Mouse (Mus musculus) kidney, adult 8-10 months (tissue): ENCODE measurements around the gene Hsd17b2.

Source experiments
- DNase-seq, 2 experiments: peaks; one replicate each; pipeline ENCODE4 v3.0.0; 2022

The Hsd17b2 gene

DNA sequence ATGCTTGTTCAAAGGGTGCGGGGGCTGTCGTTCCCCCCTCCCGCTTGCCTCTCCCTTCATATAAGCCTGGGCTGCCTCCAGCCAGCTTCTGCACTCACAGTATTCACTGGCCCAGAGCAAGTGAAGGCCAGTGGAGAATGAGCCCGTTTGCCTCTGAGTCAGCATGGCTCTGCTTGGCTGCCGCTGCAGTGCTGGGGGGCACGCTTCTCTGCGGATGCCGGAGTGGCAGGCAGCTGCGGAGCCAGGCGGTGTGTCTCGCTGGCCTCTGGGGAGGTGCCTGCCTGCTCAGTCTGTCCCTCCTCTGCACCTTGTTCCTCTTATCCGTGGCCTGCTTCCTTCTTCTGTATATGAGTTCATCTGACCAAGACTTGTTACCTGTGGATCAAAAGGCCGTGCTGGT, at the start of gene Hsd17b2:
Gene Hsd17b2, plus strand, starts transcription at position 46 of the 400 bp plus-strand sequence.
- peak; percentile 22 to 38 for DNase-seq

DNA sequence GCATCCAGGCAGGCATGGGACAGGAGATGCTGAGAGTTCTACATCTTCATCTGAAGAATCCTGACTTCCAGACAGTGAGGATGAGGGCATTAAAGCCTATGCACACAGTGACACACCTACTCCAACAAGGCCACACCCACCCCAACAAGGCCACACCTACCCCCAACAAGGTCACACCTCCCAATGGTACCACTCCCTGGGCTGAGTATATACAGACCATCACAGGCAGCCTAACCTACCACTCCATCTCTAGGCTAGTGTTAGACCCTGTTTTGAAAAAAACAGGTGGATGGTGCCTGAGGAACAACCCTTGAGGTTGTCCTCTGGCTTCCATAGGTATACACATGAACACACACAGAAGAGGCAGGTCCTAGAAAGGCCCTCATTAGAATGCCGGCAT, 49.4 kb upstream of the Hsd17b2 start:
- no peak for DNase-seq

DNA sequence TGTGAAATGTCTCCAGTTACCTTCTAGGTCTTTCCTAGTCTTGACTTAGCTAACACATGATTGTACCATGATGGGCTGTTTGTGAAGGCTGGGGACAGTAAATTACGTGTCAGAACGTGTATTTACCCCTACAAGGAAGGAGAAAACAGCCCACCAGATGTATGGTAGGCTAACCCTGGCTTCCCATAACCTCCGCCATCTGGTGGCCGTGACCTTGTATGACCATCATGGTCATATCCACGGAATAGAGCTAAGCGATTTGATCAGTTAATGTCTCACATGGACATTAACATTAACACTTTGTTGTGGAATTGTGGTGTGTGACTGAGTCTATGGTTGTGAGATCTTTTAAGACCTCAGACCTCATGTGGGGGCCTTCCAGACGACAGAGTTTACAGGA, 42.7 kb upstream of the Hsd17b2 start:
- no peak for DNase-seq

DNA sequence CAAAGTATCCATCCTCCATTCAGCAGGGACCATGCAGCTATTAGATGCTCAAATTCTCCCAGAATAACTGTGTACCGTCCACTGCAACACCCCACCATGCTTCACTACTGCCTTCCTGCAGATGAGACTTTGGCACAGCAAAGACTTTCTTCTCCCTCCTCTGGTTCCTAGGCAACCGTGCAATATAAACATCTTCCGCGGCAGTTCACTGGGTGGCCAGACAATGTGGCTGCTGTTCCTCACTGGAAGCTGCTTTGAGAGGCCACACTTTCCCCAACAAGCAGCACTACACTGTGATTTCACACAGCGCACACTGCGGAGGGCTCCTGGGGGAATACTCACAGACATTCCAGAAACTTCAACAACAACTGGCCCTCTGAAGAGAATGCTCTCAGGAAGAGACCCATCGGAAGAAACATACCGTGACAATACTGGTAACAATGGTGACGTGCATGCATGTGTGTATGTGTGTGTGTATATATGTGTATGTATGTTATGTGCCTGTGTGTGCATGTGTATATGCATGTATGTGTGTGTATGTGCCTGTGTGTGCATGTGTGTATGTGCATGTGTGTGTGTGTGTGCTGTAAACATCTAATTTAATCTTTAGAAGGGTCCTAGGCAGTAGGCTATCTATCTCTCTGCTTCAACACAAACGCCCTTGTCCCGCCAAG, 41.2 kb upstream of the Hsd17b2 start:
- no peak for DNase-seq

DNA sequence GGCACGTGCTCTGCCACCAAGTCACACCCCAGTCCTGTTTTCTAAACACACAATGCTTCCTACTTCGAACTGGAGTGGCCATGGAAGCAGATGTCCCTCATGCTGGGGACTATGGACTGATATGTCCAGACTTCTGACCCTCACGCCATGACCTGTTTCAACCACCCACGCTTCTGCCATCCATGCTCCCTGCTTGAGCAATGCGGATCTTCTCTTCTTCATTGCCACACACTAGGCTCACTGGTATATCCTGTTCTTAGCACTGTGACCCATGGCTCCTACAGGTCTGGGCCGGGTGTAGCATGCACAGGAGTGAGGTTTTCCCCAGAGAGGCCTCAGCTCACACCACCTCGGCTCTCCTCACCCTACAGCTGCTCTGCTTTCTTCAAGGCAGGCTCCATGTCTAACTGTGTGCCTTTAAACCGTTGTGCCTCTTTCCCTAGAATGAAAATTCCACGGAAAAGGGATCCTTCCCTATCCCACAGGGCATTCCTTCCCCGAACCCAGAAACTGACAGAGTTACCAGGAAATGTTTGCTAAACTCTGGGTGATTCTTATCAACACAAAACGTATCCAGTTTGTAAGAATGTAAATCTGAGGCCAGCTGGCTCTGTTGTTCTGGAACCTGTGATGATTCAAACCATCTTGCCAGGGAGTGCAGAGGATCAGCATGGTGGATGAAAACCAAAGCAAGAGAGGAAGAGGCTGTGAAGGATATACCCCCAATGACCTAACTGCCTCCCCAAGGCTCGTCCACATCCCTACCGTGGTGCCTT, 34.2 kb upstream of the Hsd17b2 start:
- no peak for DNase-seq

DNA sequence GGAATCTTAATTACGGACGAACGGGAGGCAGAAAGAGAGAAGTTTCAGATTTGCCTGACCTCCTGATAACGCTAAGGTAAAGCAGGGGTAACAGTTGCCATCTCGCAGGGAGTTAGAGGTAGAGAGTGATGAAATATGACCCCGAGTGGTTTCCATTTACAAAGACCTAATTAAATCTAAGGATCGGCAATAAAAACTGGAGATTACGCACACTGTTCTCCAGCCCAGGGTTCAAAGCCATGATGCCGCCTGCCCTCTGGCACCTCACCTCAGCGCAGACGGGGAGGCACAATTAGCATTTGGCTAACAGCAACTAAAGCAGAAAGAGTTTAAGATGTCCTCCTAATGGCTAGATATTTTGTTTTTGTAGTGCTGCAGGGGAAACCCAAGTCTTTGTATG, 31.2 kb upstream of the Hsd17b2 start:
- DNase-seq, result no peak

DNA sequence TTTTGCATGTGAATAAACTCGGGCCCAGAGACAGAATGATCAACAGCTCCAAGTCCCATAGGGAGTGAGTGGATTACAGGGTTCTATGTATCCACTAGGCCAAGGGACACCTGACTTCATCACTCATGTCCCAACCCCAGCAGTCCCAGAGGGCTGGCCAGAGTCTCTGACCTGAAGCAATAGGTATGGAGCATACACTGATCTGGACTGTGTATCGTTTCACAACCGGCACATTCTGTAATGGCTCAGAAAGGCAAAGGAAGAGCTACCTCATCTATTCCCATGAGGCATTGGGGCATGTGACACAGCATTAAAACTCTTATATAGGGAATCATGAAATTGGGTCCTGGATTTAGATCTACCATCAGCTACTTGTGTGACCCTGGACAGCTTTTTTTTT, 29.1 kb upstream of the Hsd17b2 start:
- DNase-seq, result no peak

DNA sequence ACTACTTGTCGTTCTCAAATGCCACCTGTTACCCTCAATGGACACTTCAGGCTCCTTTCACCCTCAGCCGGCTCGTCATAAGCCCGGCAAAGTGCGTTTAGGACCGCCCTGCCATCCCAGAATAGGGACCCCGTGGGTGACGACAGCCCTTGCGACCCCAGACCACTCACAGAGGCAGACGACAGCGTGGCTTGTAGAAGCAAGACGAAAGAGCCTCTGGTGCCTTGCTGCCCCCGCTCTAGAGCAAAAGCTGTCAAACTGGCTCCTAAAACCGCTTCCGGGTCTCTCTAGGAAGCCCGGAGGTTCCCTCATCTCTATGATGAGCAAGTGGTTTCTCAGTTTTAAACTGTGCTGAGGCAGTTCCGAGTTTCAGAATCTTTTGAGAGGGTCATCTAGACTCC, 28.3 kb upstream of the Hsd17b2 start, which contains the start of gene Sdr42e1:
Gene Sdr42e1, minus strand, starts transcription at position 260 of the 401 bp plus-strand sequence.
- DNase-seq, result peak; percentile 44 to 50

DNA sequence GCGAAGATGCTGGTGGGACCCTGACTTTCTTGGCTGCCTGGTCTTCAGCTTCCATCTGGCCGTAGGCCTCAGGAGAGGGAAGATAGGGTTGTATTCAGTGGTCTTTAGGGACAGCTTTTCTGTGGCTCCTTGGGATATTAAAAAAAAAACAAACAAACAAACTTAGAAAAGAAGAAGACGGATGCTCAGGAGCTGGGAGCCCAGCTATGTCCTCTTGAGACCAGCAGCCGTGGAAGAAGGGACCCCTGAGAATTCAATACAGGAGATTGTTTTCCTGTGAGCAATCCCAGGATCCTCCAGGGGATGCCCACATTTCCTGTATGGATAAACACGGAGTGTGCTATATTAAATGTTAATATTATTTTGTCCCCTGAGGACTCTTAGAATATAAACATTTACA, 26.5 kb upstream of the Hsd17b2 start:
- DNase-seq, result no peak

DNA sequence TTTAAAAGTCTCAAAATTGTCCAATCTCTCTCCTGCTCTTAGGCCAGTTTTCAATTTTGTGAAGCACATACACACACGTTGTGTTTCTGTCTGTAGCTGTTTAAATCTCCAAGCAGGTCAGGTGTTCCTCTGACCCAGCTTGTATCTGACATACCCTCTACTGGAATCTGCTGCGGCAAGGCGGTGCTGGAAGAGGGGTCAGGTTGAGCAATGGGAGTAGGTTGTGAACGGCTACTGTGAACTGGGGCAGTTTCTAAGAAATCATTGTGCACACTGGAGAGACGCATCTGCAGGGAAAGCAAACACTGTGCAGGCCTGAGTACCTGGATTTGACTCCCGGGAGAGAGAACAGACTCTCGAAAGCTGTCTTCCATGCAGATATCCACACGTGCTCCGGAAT, 25.2 kb upstream of the Hsd17b2 start:
- DNase-seq, result no peak

DNA sequence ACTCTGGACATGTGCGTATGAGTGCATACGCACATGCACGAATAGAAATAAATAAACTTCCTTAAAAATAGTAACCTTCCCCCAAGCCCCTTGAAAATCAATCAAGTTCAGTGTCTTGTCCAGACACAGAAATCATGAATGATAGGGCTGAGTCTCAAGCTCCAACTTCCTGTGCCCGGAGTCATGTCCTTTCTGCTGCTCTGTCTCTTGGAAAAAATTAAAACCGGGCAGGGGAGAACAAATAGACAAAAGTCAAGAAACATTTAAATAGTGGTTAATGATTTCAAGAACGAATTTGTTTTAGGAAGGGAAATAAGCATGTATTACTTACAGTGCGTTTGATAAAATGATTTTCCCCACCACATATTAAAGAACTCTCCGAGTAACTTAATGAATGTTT, 24.7 kb upstream of the Hsd17b2 start:
- DNase-seq, result no peak

DNA sequence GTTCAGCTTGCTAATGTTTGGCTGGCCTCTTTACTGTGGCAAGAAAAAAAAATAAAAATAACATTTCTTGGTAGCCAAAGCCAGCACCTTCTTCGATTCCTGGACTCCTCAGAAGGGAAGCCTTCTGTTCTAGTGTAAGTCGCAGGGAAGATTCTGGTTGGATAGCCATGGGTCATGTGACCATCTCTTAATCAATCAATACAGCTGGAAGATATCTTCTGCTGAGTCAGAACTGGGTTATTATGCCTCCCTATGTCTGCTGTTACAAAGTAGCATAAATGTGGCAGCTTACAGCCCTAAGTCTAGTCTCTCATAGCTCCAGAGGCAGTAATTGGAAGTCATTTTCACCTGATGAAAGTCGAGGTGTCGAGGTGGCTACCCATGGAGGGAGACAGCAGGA, 23.1 kb upstream of the Hsd17b2 start:
- DNase-seq, result no peak

DNA sequence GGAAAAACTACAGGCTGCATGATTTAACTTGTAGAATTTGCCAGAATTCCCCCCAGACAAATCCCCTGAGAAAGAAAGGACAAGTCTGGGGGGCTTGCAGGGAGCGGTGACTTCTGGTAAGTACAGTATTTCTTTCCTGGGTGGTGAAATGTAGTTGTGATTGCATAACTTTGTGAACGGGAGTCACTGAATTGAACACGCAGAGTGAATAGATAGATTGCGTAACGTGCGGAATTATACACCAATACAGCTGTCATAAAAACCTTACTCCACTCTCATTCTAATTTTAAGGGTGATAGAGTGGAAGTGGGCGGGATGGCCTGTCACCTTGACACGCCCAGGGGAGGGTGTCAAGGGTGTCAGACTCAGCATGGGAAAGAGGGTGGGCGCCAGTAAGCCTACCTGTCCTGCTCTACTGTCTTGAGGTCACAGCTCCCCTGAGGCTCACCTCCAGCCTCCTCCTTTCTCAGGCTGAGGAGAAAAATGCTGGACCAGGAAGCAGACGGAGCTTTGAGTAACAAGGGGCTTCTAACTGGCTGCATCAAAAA, 17.7 kb upstream of the Hsd17b2 start:
- no peak for DNase-seq

DNA sequence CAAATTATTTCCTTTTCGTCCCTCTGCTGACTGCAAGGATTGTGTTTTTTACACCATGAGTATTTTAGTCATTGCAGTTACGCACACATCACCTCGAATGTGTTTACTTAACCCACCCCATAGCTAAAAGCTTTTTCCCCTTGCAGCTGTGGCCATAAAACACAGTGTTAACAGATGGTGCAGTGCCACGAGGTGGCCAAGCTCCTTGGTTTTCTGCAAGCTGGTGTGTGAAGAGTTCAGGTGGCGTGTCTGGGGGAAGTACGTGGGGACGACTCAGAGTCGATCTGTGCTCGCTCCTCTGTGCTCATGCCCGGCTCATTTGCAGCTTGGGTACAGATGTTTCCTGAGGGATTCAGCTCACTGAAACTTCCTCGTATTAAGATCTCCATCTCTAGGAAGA, 17.2 kb upstream of the Hsd17b2 start:
- DNase-seq, result no peak

DNA sequence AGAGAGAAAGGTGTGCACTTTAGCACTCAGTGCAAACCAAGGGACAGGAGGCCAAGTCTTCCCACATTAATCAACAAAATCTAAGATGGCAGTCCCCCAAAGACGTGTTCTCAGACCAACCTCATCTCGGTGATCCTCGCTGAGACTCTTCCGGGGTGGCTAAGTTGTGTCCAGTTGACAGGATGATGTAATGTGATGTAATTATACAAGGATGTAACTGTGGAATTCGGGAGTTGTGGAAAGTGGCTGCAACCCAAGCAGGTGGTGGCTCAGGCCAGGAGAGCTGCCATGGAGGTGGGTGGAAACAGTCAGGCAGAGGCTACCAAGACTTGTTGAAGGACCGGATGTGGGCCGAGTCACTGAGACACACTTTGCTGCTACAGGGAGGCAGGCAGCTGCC, 13.8 kb upstream of the Hsd17b2 start:
- DNase-seq, result no peak

DNA sequence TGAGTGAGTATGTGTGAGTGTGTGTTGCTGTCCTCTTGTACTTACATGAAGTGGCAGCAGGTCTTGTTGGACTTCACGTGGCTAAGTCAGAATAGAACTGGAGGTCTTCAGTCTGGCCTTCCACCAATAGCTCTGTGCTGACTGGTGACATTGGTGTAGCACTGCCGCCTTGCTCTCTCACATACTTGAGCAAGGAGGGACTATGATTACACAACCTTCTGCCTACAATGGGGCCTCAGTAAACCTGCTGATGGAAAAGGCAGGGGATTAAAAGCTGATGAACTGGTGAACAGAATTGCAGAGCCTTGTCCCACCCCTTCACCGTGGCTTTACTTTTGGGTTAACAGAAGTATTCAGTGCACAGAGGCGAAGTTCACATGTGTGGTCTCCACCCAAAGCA, 9.6 kb upstream of the Hsd17b2 start:
- DNase-seq, result no peak

DNA sequence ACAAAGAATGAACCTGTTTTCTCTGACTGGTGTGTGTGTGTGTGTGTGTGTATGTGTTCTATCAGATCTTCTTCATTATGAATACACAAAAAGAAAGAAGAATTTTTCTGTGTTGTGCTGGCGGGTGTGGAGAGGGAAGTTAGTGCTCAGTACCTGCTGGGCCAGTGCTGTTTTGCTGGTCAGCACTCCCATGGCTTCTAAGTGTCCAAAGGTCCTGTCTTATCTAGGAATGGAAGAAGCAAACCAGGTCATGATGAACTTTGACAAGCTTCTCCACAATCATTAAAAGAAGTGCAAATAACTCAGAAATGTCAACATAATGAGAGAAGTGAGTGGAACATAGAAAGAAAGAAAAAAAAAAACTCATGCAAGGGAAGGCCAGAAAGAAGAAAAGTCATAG, 6.1 kb upstream of the Hsd17b2 start:
- no peak for DNase-seq

DNA sequence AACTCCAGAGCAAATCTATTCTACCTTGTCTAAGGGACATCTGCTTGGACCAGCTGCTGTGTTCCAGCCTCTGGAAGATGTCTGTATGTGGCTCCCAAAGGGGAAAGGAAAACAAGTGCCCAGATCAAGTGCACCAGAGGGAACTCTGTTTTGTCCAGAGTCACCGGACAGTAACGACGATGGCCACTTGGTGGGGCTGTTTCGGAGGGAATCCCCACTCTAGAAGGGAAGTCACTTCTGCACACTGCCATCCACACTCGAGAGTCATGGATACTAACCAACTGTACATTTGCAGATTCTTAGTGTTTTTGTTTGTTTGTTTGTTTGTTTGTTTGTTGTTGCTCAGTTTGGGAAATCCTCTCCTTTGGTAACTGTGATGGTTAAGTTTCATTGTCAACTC, 4.5 kb upstream of the Hsd17b2 start:
- peak in 1 of 2 experiments; percentile 62 for DNase-seq

DNA sequence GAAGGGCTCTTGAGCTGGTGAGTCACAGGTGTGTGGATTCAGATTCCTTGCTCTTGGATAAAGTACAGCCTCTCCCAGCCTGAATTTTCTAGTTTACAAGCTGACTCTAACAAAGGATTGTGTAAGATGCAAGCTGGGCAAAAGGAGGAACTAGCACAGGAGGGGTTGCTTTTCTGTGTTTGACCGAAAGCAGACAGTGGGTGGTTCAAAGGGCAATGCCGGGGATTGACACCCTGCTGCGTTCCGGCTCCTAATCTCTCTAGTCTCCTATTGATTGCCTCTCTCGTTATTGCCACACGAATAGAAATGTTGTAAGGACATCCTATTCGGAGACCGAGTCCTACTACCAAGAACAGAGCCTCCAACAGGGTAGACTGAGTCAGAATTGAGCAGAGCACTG, 1.0 kb upstream of the Hsd17b2 start:
- DNase-seq, result no peak

DNA sequence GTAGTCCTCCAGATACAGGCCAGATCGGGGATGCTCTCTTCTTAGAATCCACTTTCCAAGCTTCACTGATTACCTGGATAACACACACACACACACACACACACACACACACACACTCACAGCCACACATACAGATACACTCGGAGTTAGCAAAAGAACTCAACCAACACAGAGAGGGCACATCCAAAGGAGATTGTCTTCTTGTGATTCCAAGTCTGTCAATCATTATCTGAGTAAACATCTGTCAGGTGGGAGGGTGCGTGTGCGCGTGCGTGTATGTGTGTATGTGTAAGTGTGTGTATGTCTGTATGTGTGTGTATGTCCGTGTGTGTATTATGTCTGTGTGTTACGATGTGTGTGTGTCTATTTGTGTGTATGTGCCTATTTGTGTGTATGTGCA, 458 bp upstream of the Hsd17b2 start:
- no peak for DNase-seq

DNA sequence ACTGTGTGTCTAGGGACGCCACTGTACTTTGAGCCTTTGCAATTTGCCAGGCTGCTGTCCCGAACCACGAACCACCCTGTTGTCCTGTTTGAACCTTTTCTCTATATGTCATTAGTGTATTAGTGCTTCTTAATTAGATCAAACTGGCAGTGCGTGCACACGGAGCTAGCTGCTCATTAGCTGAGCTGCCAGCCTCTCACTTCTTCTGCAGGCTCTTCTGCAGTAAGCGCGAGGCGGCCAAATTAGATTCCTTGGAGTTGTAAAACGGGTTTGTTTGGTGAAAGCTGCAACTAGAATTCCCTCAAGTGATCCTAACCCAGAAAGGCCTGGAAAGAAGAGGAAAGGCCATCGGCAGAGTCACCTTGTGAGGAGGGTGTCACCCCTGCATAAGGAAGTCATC, 997 bp downstream of the Hsd17b2 start:
- no peak for DNase-seq

DNA sequence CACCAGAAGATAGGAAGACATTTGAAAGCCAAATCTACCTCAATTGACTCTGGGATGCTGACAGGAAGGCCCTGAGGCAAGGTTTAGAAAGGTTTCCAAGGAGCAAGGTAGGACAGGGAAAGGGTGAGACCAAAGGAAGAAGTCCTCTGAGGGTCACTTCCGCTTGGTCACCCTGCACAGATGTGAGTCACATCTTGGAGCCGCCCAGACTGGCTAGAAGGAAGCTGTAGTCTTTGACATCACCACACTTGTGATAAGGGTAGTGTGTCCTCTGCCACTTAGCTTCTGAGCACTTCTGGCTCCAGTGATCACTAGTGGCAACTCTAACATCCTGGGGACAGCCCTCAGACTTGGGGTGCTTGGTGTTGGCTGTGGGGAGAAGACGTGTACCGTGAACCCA, 4.4 kb downstream of the Hsd17b2 start:
- DNase-seq, result no peak

DNA sequence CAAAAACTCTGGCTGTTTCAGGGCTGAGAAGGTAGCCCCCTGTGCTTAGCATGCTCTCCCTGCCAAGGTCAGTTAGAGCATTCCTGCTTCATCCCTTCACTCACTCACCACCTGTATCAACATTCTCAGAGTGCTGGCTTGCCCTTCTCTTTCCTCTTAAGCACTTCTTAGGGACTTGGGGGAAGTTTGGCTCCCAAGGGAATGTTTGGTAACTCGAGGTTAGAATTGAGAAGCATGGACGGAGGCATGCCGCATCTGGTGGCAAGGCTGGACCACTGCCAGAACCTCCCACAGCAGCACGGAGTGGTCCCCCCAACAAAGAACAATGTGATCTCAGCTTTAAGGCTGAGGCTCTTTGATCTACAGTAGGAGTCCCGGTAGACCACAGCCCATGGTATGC, 10.5 kb downstream of the Hsd17b2 start:
- no peak for DNase-seq

DNA sequence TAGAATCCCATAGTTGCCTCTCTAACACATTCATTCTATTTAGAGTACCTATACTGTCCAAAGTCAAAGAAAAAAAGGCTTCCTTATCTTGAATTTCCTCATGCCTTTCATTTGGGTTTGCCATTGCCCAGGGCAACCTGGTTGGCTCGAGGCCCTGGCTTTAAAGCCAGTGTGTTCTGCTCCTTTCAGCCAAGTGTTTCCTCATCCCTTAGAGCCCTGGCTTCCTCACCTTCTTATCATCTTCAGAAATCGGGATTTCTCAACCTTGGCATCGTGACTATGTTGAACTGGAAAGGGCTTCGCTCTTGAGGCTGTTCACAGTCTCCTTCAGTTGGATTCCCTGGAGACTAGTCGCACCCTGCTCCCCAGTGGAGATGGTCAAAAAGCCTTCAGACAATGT, 12.9 kb downstream of the Hsd17b2 start:
- DNase-seq, result no peak
